Mouse (Mus musculus) G1E (cell line): ENCODE measurements at regions not wholly inside any gene's neighbourhood (a gene's known extent, or its start where the extent isn't known, plus 50 kb on each side); places are given as distances from the start of the nearest gene placed in this dataset.

Experiments
- CTCF ChIP-seq: IDR thresholded peaks from 2 replicates; pipeline ENCODE4 v1.5.1; 2012; ENCODE audit warnings: low read depth, low read length, inconsistent platforms, mixed read lengths
- GATA1 ChIP-seq: IDR thresholded peaks from 2 replicates; pipeline ENCODE4 v1.6.1; 2012; ENCODE audit warnings: borderline replicate concordance, low read length, inconsistent platforms, mixed read lengths
- POLR2AphosphoS5 ChIP-seq: IDR thresholded peaks from 2 replicates; pipeline ENCODE4 v1.6.1; 2012; ENCODE audit warnings: low read depth, low read length, inconsistent platforms; ENCODE audit not compliant: insufficient replicate concordance

- TF ChIP-seq CTCF (no peak), GATA1 (no peak), POLR2AphosphoS5 (no peak)
These were observed 178.2 kb upstream of the Mkln1 start for GRCm38 (mm10) chr6:31220184-31220931.
